ENCODE assay signal across 10 mouse cellular contexts in genomic region chr6:17362771-17363170, GRCm38 (mm10). TPM values are rescaled to one million over a fixed set of nuclear protein-coding genes. Genes with fewer than 3 reads are reported as not detected.
DNase-seq lines count a peak whose midpoint lies in the region; ATAC-seq and TF ChIP-seq lines count a peak whose summit lies in the region.
"Had no signal": no experiment of that assay in that cellular context is flagged by ENCODE, and none has a peak within 500 bp of the region (broad histone marks: within the 10 kb centered on the region; RNA-seq: fewer than 3 reads in every experiment).

No protein-coding gene starts in this region.

- TF ChIP-seq POLR2A in liver, adult 2 months (IDR thresholded peaks at IDR 0.05; ENCODE audit: extremely low read depth, insufficient read depth, low read length): no peak

- ATAC-seq in forebrain, embryonic 15.5 days (replicated peaks): 0 out of 2 replicates have a peak, but pooled peaks have one; percentile 51
- no peak for ATAC-seq in forebrain, embryonic 11.5 days (replicated peaks; ENCODE audit: low FRiP score)
- no peak for ATAC-seq in liver, embryonic 12.5 days
- peak; percentile 37 for ATAC-seq in CD4-positive, CD25-positive, alpha-beta regulatory T cell, adult 4 months
- peak; percentile 61 for ATAC-seq in granulocyte monocyte progenitor cell, adult 5-6 weeks (replicated peaks; ENCODE audit: poor library complexity, severe bottlenecking)

- no peaks in the 10 kb centered on the region for H3K4me1 ChIP-seq in forebrain, embryonic 15.5 days
- no peaks in the 10 kb centered on the region for H3K4me1 ChIP-seq in forebrain, embryonic 11.5 days (replicated peaks; ENCODE audit: control insufficient read depth, insufficient read depth, low read length)
- H3K4me1 ChIP-seq in liver, adult 2 months (ENCODE audit: control insufficient read depth, insufficient read depth, low read length): no peaks in the 10 kb centered on the region
- H3K4me1 ChIP-seq in liver, embryonic 12.5 days: no peaks in the 10 kb centered on the region

- DNase-seq in forebrain, embryonic 11.5 days (ENCODE audit: low spot score): no peak
- peak; percentile 41 for DNase-seq in liver, adult 2 months (ENCODE audit: extremely low read depth, low read depth, low spot score)
- no peak for DNase-seq in natural killer cell, adult 2 months (ENCODE audit: low spot score in 2 of 2)
- DNase-seq in frontal cortex, postnatal 14 days (ENCODE audit: low spot score in 2 of 2): no peak
- DNase-seq: cerebellum, postnatal 25 days had no signal

- no peak overlapping the region for H3K27ac ChIP-seq in forebrain, embryonic 15.5 days (replicated peaks)
- H3K27ac ChIP-seq in forebrain, embryonic 11.5 days (ENCODE audit: low read depth, low read length): no peak overlapping the region
- H3K27ac ChIP-seq in liver, adult 2 months (replicated peaks; ENCODE audit: insufficient read depth, low read depth, low read length): no peak overlapping the region
- no peak overlapping the region for H3K27ac ChIP-seq in liver, embryonic 12.5 days

- no peaks in the 10 kb centered on the region for H3K79me2 ChIP-seq in liver, adult 2 months (ENCODE audit: control insufficient read depth, insufficient read depth, low read length)

- H3K9ac ChIP-seq in forebrain, embryonic 15.5 days (replicated peaks): no peak overlapping the region
- H3K9ac ChIP-seq in forebrain, embryonic 11.5 days (ENCODE audit: low read length): no peak overlapping the region
- H3K9ac ChIP-seq in liver, adult 2 months (ENCODE audit: low read depth, low read length): no peak overlapping the region
- no peak overlapping the region for H3K9ac ChIP-seq in liver, embryonic 12.5 days

- no peaks in the 10 kb centered on the region for H3K9me3 ChIP-seq in forebrain, embryonic 15.5 days
- no peaks in the 10 kb centered on the region for H3K9me3 ChIP-seq in forebrain, embryonic 11.5 days (ENCODE audit: control insufficient read depth, low read length)
- no peaks in the 10 kb centered on the region for H3K9me3 ChIP-seq in liver, embryonic 12.5 days (replicated peaks)

- no peak for TF ChIP-seq CTCF in liver, adult 2 months (IDR thresholded peaks at IDR 0.05; ENCODE audit: low read depth, low read length)

- H3K27me3 ChIP-seq in forebrain, embryonic 15.5 days: no peaks in the 10 kb centered on the region
- no peaks in the 10 kb centered on the region for H3K27me3 ChIP-seq in forebrain, embryonic 11.5 days (ENCODE audit: control insufficient read depth, insufficient read depth, low read length)
- no peaks in the 10 kb centered on the region for H3K27me3 ChIP-seq in liver, adult 2 months (ENCODE audit: control insufficient read depth, insufficient read depth, low read length)
- peaks cover 10% of the 10 kb centered on the region; the same call in 1 of the 2 replicates for H3K27me3 ChIP-seq in liver, embryonic 12.5 days (replicated peaks)

- H3K4me2 ChIP-seq in forebrain, embryonic 15.5 days (replicated peaks): no peak overlapping the region
- no peak overlapping the region for H3K4me2 ChIP-seq in forebrain, embryonic 11.5 days (ENCODE audit: low read depth, low read length, severe bottlenecking)
- no peak overlapping the region for H3K4me2 ChIP-seq in liver, embryonic 12.5 days

- no peak overlapping the region for H3K4me3 ChIP-seq in forebrain, embryonic 15.5 days
- no peak overlapping the region for H3K4me3 ChIP-seq in forebrain, embryonic 11.5 days (ENCODE audit: low read depth, low read length)
- no peak overlapping the region for H3K4me3 ChIP-seq in liver, adult 2 months (ENCODE audit: insufficient read depth, low read depth, low read length)
- H3K4me3 ChIP-seq in liver, embryonic 12.5 days: no peak overlapping the region

- H3K36me3 ChIP-seq in forebrain, embryonic 15.5 days: no peaks in the 10 kb centered on the region
- no peaks in the 10 kb centered on the region for H3K36me3 ChIP-seq in forebrain, embryonic 11.5 days (ENCODE audit: control insufficient read depth, insufficient read depth, low read length)
- no peaks in the 10 kb centered on the region for H3K36me3 ChIP-seq in liver, adult 2 months (ENCODE audit: control insufficient read depth, insufficient read depth, low read length)
- no peaks in the 10 kb centered on the region for H3K36me3 ChIP-seq in liver, embryonic 12.5 days

- WGBS in forebrain, embryonic 15.5 days: 45% methylated on average over 3 of the region's 3 CpGs
- WGBS in forebrain, embryonic 11.5 days: 52% methylated on average over 3 of the region's 3 CpGs
- WGBS in liver, adult 2 months: 24% methylated on average over 3 of the region's 3 CpGs
- WGBS in liver, embryonic 12.5 days (ENCODE audit: insufficient replicate concordance): 23% methylated on average over 3 of the region's 3 CpGs

RNA-seq across cellular contexts. Expression of gene Cav1, which starts 56.6 kb away (rescaled TPM):
- 30.1 and 32.3 TPM in 2 replicates for polyA plus RNA-seq in forebrain, embryonic 15.5 days (2015; fragmentation: Nextera tagmentation; extraction: Ambion mirVana)
- polyA plus RNA-seq in forebrain, embryonic 11.5 days (2014; fragmentation: Nextera tagmentation; extraction: Ambion mirVana): 6.7 and 8.2 TPM in 2 replicates
- 3.8 and 4.1 TPM in 2 replicates for total RNA-seq in liver, adult 2 months (2014; rRNA removed)
- 2.9 and 4.4 TPM in 2 replicates for polyA plus RNA-seq in liver, adult 2 months (2012; rRNA removed)
- 4.1 and 4.5 TPM in 2 replicates for polyA plus RNA-seq in liver, embryonic 12.5 days (2016; fragmentation: Nextera tagmentation; extraction: Ambion mirVana)
- not detected for polyA plus RNA-seq in CD4-positive, CD25-positive, alpha-beta regulatory T cell, adult 4 months (2017; shearing (Covaris generic))
- not detected in 2 replicates for total RNA-seq in granulocyte monocyte progenitor cell, adult 5-6 weeks (2014; fragmentation: Nextera tagmentation)
- not detected in 2 replicates for total RNA-seq in granulocyte monocyte progenitor cell, adult 5-6 weeks (2017)
- total RNA-seq: hematopoietic stem cell, adult 5-6 weeks had no signal

Comparison
In these comparisons a context has a peak if more than half of its experiments do, and no peak if none do; other contexts are left out.
1. ATAC-seq: peak in forebrain, embryonic 15.5 days (single experiment), CD4-positive, CD25-positive, alpha-beta regulatory T cell, adult 4 months (single experiment) and granulocyte monocyte progenitor cell, adult 5-6 weeks (single experiment); none in forebrain, embryonic 11.5 days (single experiment) and liver, embryonic 12.5 days (single experiment).